Mouse (Mus musculus) kidney, adult 2 months (tissue): ENCODE results near the gene Wtip.

Experiments used
- CTCF ChIP-seq: fragments of 200-500 bp; conservative IDR thresholded peaks from 2 replicates; pipeline ENCODE4 v1.5.1; 2011; ENCODE audit warnings: low read depth, mild to moderate bottlenecking, control low read depth, low read length, moderate library complexity, mixed read lengths; ENCODE audit not compliant: insufficient read depth, insufficient read length
- POLR2A ChIP-seq: fragments of 200-500 bp; IDR thresholded peaks from one replicate; pipeline ENCODE4 v1.6.1; 2011; ENCODE audit warnings: low read depth, low read length, control low read depth

GRCm38 (mm10) chr7:34157994-34158393, 24.9 kb upstream of the Wtip start:
- no peak for TF ChIP-seq CTCF
- TF ChIP-seq POLR2A, result no peak
